Mouse (Mus musculus) liver, embryonic 12.5 days (tissue): Measurements from ENCODE around the gene Szrd1. TPM values are rescaled to one million over a fixed set of nuclear protein-coding genes. Genes with fewer than 3 reads are reported as not detected.
"Not testable (repeated sequence)": the region's sequence is repeated elsewhere in the genome, so short reads cannot be mapped to it uniquely, and the experiment has no call there.

Source experiments
- ATAC-seq: fragments of 200-750 bp; cut with Nextera tagmentation; 2 replicates; pipeline ENCODE4 v1.8.0; 2017; ENCODE audit warnings: moderate number of reproducible peaks, mild to moderate bottlenecking, moderate library complexity
- H3K27ac ChIP-seq: fragments of 300-500 bp; sonication (generic); 2 replicates; pipeline ENCODE4 v1.5.1; 2016; ENCODE audit warnings: mild to moderate bottlenecking
- H3K27me3 ChIP-seq: fragments of 300-500 bp; sonication (generic); replicated peaks from 2 replicates; pipeline ENCODE4 v1.6.1; 2016; ENCODE audit warnings: mild to moderate bottlenecking, moderate library complexity
- H3K36me3 ChIP-seq: fragments of 300-500 bp; sonication (generic); 2 replicates; pipeline ENCODE4 v1.6.1; 2016; ENCODE audit warnings: mild to moderate bottlenecking, moderate library complexity
- H3K4me1 ChIP-seq: fragments of 300-500 bp; sonication (generic); 2 replicates; pipeline ENCODE4 v1.6.1; 2016
- H3K4me2 ChIP-seq: fragments of 300-500 bp; sonication (generic); 2 replicates; pipeline ENCODE4 v1.6.1; 2016; ENCODE audit warnings: mild to moderate bottlenecking, moderate library complexity
- H3K4me3 ChIP-seq: fragments of 300-500 bp; sonication (generic); 2 replicates; pipeline ENCODE4 v1.5.1; 2016; ENCODE audit warnings: mild to moderate bottlenecking, moderate library complexity
- H3K9ac ChIP-seq: fragments of 300-500 bp; sonication (generic); 2 replicates; pipeline ENCODE4 v1.6.1; 2016; ENCODE audit warnings: mild to moderate bottlenecking, moderate library complexity
- H3K9me3 ChIP-seq: fragments of 300-500 bp; sonication (generic); replicated peaks from 2 replicates; pipeline ENCODE4 v1.6.1; 2016; ENCODE audit warnings: mild to moderate bottlenecking, moderate library complexity
- WGBS: fragments of 180-500 bp; shearing (Covaris S2); methylation state at CpG from one replicate; pipeline ENCODE4 v1.1.7; 2016; ENCODE audit not compliant: insufficient replicate concordance; 5-methylcytosine and 5-hydroxymethylcytosine counted together
- polyA plus RNA-seq: library from polyadenylated mRNA; unstranded; fragments of >200 nt; fragmentation: Nextera tagmentation; extraction: Ambion mirVana; gene quantifications from 2 replicates; pipeline ENCODE4 v1.2.1, GENCODE M21; 2016

The Szrd1 gene
- polyA plus RNA-seq, 1 experiment from 2014 or later: 21.3 TPM

GRCm38 (mm10) chr4:141146491-141147033, 7.0 kb upstream of the Szrd1 start:
- Histone ChIP-seq H3K36me3 (peaks cover 4% of the 10 kb centered on the region), H3K27ac (peak overlapping the region; percentile 92; the same call in 1 of the 2 replicates), H3K9me3 (no peaks in the 10 kb centered on the region), H3K4me1 (peaks cover 44% of the 10 kb centered on the region), H3K4me2 (peak overlapping the region; percentile 76), H3K27me3 (no peaks in the 10 kb centered on the region), H3K4me3 (no peak overlapping the region), H3K9ac (no peak overlapping the region)
- ATAC-seq: no peak
- WGBS: 80% methylated on average over 6 of the region's 6 CpGs

- not testable (repeated sequence) for ATAC-seq
- 68% methylated on average over 13 of the region's 16 CpGs for WGBS
Observed at GRCm38 (mm10) chr4:141145124-141145523, 5.5 kb upstream of the Szrd1 start.

DNA sequence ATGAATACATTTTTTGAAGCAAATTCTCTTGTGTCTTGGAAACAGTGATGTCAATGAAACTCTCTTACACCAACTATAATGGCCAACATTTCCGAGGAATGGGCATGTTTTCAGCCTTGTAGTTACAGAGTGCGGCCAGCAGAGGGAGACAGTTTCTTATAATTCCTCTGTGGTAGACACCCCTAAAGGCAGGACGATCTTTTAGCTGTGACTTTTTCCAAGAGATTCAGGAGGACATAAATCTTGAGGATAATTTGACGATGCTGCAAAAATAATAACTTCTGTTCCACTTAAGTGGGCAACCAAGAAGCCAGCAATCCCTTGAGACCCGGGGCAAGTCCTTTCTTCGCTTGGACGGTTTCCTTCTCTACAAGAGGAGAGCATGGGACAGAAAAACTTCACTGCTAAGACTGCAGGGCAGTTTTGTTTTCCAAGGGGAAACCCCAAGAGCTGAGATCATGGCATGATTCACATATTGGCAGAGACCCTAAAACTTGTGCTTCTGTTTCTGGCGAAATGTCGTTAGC, 2.8 kb upstream of the Szrd1 start:
- H3K9ac ChIP-seq: no peak overlapping the region
- 27% methylated on average over 9 of the region's 9 CpGs for WGBS
- peaks cover 37% of the 10 kb centered on the region for H3K4me1 ChIP-seq
- H3K36me3 ChIP-seq: no peaks in the 10 kb centered on the region
- no peak overlapping the region for H3K4me3 ChIP-seq
- H3K9me3 ChIP-seq: no peaks in the 10 kb centered on the region
- no peak overlapping the region for H3K27ac ChIP-seq
- ATAC-seq: no peak
- no peak overlapping the region for H3K4me2 ChIP-seq
- no peaks in the 10 kb centered on the region for H3K27me3 ChIP-seq

More at GRCm38 (mm10) chr4:141145124-141145523, 5.5 kb upstream of the Szrd1 start:
- H3K27ac ChIP-seq, H3K9me3 ChIP-seq, H3K9ac ChIP-seq, H3K4me3 ChIP-seq, H3K27me3 ChIP-seq, H3K4me2 ChIP-seq, H3K36me3 ChIP-seq: not testable (repeated sequence)
- H3K4me1 ChIP-seq: peaks cover 39% of the 10 kb centered on the region

DNA sequence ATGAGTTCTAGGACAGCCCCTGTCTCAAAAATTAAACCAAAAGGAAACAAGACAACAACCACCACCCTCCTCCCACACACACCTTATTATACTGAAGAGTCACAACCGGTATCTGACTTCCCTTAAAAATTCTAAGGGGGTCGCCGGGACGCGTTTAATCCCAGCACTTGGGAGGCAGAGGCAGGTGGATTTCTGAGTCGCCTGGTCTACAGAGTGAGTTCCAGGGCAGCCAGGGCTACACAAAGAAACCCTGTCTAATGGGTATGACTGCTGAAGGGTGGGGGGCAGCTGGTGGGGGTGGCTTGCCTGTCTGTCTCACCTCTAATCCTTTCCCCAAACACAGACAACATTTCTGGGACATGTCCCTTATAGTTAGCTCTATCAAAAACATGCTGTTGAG, 1.4 kb upstream of the Szrd1 start:
- H3K27ac ChIP-seq: no peak overlapping the region
- H3K4me2 ChIP-seq: no peak overlapping the region
- no peak overlapping the region for H3K4me3 ChIP-seq
- peaks cover 11% of the 10 kb centered on the region; the same call in 1 of the 2 replicates for H3K36me3 ChIP-seq
- no peaks in the 10 kb centered on the region for H3K9me3 ChIP-seq
- ATAC-seq: no peak
- WGBS: 79% methylated on average over 6 of the region's 6 CpGs
- no peaks in the 10 kb centered on the region for H3K27me3 ChIP-seq
- H3K9ac ChIP-seq: no peak overlapping the region
- peaks cover 40% of the 10 kb centered on the region for H3K4me1 ChIP-seq

DNA sequence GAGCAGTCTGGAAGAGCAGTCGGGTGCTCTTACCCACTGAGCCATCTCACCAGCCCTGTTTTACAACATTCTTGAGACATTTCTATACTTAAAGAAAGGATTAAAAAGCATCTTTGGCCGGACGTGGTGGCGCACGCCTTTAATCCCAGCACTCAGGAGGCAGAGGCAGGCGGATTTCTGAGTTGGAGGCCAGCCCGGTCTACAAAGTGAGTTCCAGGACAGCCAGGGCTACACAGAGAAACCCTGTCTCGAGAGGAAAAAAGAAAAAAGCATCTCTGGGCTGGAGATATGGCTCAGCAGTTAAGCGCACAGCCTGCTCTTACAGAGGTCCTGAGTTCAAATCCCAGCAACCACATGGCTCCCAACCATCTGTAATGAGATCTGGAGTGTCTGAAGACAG, 779 bp upstream of the Szrd1 start:
- not testable (repeated sequence) for H3K27ac ChIP-seq

DNA sequence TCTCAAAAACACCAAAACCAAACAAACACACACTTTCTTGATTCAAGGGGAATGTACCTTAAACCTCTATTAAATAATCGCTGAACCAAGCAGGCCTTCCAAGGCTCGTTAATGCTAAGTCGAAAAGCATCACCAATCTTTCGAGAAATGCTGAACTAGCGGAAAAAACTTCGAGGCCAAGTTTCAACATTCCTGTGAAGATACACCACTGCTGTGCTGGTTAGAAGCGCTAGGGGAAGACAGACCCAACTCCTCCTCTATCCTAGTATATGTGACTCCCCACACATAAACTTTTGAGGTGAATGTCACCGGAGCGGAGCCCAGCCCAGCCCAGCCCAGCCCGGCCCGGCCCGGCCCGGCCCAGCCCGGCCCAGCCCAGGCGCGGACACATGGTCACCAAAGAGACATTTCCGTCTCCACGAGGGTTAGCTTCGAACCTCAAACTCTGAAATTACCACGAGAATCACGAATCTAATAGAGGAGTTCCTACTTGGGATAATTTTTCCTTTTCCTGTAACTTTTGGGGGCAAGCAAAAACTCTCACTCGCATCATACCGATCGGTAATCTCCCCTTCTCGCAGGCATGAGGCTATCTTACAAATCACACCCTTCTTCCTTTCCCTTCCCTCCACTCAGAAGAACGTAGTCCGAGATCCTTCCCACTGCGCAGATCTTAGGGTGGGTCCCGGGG, 1.0 kb downstream of the Szrd1 start:
- peaks cover 51% of the 10 kb centered on the region for H3K4me1 ChIP-seq
- 1% methylated on average over 29 of the region's 29 CpGs for WGBS
- peak; percentile 39 for ATAC-seq

More for the DNA sequence above, 779 bp upstream of the Szrd1 start:
- WGBS: 82% methylated on average over 9 of the region's 9 CpGs
- H3K36me3 ChIP-seq: peaks cover 13% of the 10 kb centered on the region; the same call in 1 of the 2 replicates
- not testable (repeated sequence) for H3K4me3 ChIP-seq, H3K9me3 ChIP-seq, ATAC-seq, H3K27me3 ChIP-seq, H3K9ac ChIP-seq
- peaks cover 45% of the 10 kb centered on the region for H3K4me1 ChIP-seq
- H3K4me2 ChIP-seq: peak overlapping the region; percentile 96; the same call in 1 of the 2 replicates

GRCm38 (mm10) chr4:141137740-141138139, 1.8 kb downstream of the Szrd1 start:
- Histone ChIP-seq H3K4me2 (peak overlapping the region; percentile 96), H3K4me1 (peaks cover 60% of the 10 kb centered on the region), H3K4me3 (peak overlapping the region; percentile 85), H3K36me3 (peaks cover 29% of the 10 kb centered on the region)
- not testable (repeated sequence) for H3K9me3 ChIP-seq, H3K27ac ChIP-seq, H3K9ac ChIP-seq, ATAC-seq, H3K27me3 ChIP-seq
- 47% methylated on average over 3 of the region's 3 CpGs for WGBS

More for the DNA sequence above, 1.0 kb downstream of the Szrd1 start:
- Histone ChIP-seq H3K4me3 (peak overlapping the region; percentile 85), H3K27me3 (no peaks in the 10 kb centered on the region), H3K27ac (peak overlapping the region; percentile 87), H3K4me2 (peak overlapping the region; percentile 96), H3K9me3 (no peaks in the 10 kb centered on the region), H3K36me3 (peaks cover 25% of the 10 kb centered on the region; the same call in 1 of the 2 replicates), H3K9ac (peak overlapping the region; percentile 91)

GRCm38 (mm10) chr4:141136126-141136525, 3.4 kb downstream of the Szrd1 start:
- Histone ChIP-seq H3K27me3 (no peaks in the 10 kb centered on the region), H3K9me3 (no peaks in the 10 kb centered on the region), H3K4me1 (peaks cover 69% of the 10 kb centered on the region), H3K9ac (no peak overlapping the region), H3K36me3 (peaks cover 33% of the 10 kb centered on the region), H3K4me3 (no peak overlapping the region), H3K27ac (peak overlapping the region; percentile 41; the same call in 1 of the 2 replicates), H3K4me2 (peak overlapping the region; percentile 8; the same call in 1 of the 2 replicates)
- 77% methylated on average over 7 of the region's 7 CpGs for WGBS
- ATAC-seq: no peak

GRCm38 (mm10) chr4:141134751-141135530, 4.6 kb downstream of the Szrd1 start:
- H3K4me1 ChIP-seq: peaks cover 79% of the 10 kb centered on the region
- H3K9ac ChIP-seq: no peak overlapping the region
- no peak overlapping the region for H3K4me3 ChIP-seq

DNA sequence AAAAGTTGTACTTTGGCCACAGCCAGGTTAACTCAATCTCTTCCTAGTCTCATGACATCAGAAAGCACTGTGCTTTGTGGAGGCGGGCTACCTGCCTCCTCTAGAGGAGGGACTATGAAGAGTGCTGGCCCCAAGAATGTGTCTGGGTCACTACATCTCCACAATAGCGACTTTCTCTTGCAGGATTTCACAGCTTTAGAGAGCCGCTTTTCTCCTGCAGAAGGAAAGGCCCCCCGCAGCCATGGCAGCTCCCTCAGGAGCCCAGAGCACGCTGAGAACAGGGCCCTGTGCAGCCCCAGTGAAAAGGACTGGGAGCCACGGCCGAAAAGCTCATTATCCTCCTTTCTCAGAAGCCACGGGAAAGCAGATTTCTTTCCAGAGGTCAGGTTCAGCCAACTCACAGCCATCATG, 5.5 kb downstream of the Szrd1 start:
- Histone ChIP-seq H3K4me1 (peaks cover 87% of the 10 kb centered on the region), H3K9me3 (no peaks in the 10 kb centered on the region), H3K27me3 (no peaks in the 10 kb centered on the region), H3K36me3 (peaks cover 33% of the 10 kb centered on the region), H3K4me2 (no peak overlapping the region), H3K9ac (no peak overlapping the region), H3K27ac (peak overlapping the region; percentile 72), H3K4me3 (no peak overlapping the region)
- WGBS: 71% methylated on average over 8 of the region's 8 CpGs
- ATAC-seq: no peak

More at GRCm38 (mm10) chr4:141134751-141135530, 4.6 kb downstream of the Szrd1 start:
- no peaks in the 10 kb centered on the region for H3K9me3 ChIP-seq
- no peaks in the 10 kb centered on the region for H3K27me3 ChIP-seq
- ATAC-seq: no peak
- peaks cover 33% of the 10 kb centered on the region for H3K36me3 ChIP-seq
- H3K4me2 ChIP-seq: peak overlapping the region; percentile 24
- H3K27ac ChIP-seq: peak overlapping the region; percentile 72; the same call in 1 of the 2 replicates
- 69% methylated on average over 20 of the region's 20 CpGs for WGBS

DNA sequence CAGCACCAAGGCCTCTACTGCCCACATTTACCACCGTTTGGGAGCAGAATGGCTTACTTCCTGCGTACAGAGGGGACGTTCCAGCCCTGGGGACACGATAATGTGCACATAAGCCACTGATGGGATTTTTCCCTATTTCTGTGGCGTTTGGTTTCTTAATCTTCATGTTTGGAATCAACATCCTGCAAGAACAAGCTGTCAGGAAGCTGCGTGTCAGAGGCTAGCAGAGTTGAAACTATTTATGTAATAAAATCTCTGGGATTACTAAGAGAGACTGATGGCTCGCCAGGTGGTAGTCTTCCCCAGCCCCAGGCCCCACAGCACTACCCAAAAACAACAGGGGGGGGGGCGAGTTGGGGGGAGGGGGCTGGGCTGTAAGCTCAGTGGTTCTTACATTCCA, 6.3 kb downstream of the Szrd1 start:
- Histone ChIP-seq H3K9ac (no peak overlapping the region), H3K4me2 (no peak overlapping the region), H3K36me3 (peaks cover 33% of the 10 kb centered on the region), H3K4me3 (no peak overlapping the region), H3K9me3 (no peaks in the 10 kb centered on the region), H3K27me3 (no peaks in the 10 kb centered on the region), H3K27ac (peak overlapping the region; percentile 69), H3K4me1 (peaks cover 83% of the 10 kb centered on the region)
- 56% methylated on average over 8 of the region's 8 CpGs for WGBS
- no peak for ATAC-seq
